Mouse (Mus musculus) thymus, adult 2 months (tissue): ENCODE data around the gene Arhgef28.

Source experiments
- CTCF ChIP-seq: fragments of 200-500 bp; IDR thresholded peaks from 2 replicates; pipeline ENCODE4 v1.5.1; 2012; ENCODE audit warnings: mild to moderate bottlenecking, control low read depth, low read length, moderate library complexity, borderline replicate concordance; ENCODE audit not compliant: control insufficient read depth, poor library complexity, insufficient read depth; ENCODE audit errors: extremely low read depth
- POLR2A ChIP-seq: fragments of 200-500 bp; IDR thresholded peaks from 2 replicates; pipeline ENCODE4 v1.6.1; 2012; ENCODE audit warnings: mild to moderate bottlenecking, low read length, control low read depth, moderate library complexity; ENCODE audit not compliant: control insufficient read depth, poor library complexity, insufficient read depth; ENCODE audit errors: extremely low read depth

- no peak for TF ChIP-seq CTCF
- TF ChIP-seq POLR2A = no peak
Observed at GRCm38 (mm10) chr13:98038731-98039130, 167.5 kb downstream of the Arhgef28 start.
